Mouse (Mus musculus) adrenal gland, adult 8-10 months (tissue): ENCODE results near the gene Dusp23. TPM values are rescaled to one million over a fixed set of nuclear protein-coding genes. Genes with fewer than 3 reads are reported as not detected.
A peak's percentile ranks its signal among the peaks of the same experiment; 100 is the strongest.

Source experiments
- DNase-seq: peaks from one replicate; pipeline ENCODE4 v3.0.0; 2022
- total RNA-seq, 4 experiments: library from RNA; stranded (reverse); gene quantifications; 2 replicates each; pipeline ENCODE4 v1.2.4; 2022

The Dusp23 gene
- total RNA-seq, result 1 to 10 TPM; 4.4 to 9.5 (median 4.8) TPM

DNA sequence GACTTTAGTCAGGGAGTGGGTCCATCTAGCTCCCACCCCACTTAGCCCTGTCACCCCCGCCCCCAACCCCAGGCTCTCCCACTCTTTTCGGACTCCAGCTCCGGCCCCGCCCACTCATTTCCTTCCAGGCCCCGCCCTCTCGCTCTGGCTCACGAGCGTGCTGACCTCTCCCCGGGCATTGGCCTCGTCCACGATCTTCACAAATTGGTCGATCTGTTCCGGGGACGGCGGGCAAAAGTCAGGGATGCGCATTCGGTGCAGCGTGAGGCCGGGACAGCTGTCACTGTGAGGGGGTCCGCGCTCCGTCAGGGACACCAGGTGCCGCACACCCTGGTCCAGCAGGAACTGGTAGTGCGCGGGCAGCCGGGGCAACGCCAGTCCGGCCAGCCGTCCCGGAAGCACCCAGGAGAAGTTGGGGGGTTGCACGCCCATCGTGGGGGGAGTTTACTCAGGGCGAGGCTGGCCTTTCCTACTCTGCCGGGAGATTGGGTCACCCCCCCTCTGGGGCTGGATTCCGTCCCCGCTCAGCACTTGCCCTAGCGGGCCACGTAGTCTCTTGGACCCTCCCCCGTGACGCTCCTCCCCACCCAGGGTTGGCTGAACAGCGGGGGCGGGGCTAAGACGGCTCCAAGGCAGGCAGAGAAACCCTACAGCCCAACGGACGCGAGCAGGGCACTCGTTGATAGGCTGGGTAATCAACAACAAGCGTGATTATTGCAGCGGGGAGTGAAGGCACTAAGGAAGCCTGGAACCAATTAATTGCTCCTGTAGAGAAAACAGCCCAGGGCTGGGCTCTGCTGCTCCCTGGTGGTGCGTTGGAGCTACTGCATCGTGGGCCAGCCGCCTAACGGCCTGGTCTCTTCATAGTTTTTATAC, at the start of gene Dusp23:
TSS of gene Dusp23 (minus strand) at position 512 of the 876 bp plus-strand sequence.
- DNase-seq, result peak; percentile 97

DNA sequence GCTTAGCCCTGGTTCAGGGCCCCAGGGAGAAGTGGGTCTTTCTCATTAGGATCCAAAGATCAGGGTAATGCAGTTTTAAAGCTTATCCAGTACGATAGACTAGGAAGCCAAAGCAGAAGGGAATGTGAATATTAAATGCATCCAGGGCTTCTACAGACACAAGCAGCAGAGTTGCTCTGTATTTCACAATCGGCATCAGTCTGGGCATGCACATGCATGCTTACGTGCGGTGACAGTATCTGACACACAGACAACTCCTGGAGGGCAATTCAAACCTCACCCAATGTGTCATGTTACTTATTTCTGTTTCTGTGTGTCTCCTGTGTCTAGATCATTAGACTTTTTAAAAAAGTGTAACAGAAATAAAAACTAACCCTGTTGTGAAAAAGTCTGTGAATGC, 48.0 kb upstream of the Dusp23 start:
- DNase-seq, result no peak

DNA sequence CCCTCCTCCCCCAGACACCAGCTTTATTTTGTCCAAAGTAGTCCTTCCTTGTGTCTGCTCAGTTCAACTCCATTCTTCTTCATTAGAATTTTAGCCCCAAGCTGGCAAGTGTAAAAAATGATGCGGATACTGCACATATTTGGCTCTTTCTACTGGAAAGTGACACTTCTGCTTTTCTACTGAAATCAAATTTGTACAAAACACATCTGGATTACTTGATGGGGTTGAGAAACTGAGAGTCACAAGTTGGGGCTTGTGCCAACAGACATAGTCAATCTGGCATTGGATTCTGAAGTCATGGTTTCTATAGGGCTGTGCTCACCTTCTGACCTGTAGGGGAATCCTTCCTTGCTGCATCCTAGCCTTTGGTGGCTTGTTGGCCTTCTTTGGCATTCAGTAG, 38.0 kb upstream of the Dusp23 start:
- no peak for DNase-seq

DNA sequence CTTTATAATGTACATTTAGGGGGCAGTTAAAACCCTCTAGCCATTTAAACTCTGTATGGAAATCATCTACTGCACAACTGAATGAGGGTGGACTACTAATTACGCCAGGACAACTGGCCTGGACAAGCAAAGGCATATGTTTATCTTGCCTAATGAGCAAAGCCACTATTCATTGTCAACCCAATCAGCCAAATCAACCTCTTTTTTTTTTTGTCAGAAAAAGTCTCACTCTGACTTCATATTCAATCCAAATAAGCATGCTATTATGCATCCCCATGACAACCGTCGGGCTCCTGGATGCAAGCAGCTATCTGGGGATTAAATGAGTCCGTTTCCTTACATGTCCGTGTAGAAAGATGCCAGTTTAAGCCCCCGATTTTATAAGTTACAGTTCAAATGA, 34.8 kb upstream of the Dusp23 start:
- no peak for DNase-seq

DNA sequence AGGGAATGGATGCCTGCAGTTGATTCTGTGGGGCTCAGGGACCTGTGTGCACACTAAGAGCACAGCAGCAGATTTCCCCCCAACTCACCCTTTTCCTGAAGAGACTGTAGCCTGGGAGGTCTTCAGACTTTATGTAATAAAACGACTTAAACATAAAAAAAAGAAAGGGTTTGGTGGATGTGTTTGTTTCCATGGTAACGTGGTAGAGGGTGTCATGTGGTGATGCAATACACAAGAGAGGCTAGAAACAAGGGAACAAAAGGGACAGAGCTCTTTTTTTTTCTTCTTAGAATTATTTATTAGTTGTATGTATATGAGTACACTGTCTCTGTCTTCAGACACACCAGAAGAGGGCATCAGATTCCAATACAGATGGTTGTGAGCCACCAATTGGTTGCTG, 32.7 kb upstream of the Dusp23 start:
- no peak for DNase-seq

DNA sequence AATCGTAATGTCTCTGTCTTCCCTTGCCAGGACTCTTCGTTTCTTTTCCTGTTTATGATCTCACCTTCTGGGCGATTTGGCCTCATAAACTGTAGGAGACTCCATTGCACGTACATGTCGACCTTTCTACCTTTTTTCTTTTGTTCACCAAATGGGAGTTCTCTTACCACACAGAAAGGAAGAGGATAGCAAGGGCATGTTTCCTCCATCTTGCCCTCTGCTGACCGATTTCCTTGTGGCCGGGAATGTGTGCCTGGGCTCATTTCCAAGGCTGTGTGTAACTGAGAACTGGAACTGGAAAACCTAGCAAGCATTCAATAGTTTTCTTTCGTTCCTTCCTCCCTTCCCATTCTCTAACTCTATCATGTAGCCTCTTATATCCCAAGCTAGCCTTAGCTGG, 26.9 kb upstream of the Dusp23 start:
- DNase-seq, result no peak

DNA sequence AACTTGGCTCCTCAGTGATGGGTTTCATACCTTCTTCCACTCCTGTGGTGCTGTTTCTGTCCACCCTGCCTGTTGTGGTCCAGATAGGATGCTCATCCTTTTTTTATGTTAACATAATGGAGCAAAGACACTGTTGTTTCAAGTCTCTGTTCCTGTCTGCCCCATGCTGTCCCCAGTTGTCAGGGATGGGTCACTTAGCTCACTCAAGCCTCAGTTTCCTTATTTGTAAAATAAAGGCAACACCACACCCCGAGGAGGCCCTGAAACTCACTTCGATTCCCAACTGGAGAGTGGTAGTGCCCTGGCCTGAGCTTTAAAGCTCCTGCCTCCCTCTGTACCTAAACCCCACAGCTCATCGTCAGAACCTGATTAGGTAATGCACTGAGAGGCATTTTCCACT, 24.5 kb upstream of the Dusp23 start:
- DNase-seq, result no peak

DNA sequence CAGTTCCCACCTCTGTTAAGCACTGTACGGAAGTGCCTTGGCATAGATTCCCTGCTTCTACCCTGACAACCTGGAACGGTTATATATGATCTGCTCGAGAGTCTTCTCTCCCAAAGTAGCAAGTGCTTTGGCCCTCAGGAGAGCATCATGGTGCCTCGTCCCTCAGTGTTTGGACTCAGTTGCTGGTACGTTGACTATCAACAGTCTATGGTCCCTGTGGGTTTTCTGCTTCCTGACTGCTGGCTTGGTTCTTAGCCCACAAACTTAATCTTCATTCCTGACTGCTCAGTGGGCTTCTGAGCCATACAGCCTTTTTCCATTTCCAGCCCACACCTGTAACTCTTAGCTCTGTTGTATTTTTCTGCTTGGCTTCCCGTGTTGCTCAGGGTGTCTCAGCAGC, 21.1 kb upstream of the Dusp23 start:
- DNase-seq, result no peak

DNA sequence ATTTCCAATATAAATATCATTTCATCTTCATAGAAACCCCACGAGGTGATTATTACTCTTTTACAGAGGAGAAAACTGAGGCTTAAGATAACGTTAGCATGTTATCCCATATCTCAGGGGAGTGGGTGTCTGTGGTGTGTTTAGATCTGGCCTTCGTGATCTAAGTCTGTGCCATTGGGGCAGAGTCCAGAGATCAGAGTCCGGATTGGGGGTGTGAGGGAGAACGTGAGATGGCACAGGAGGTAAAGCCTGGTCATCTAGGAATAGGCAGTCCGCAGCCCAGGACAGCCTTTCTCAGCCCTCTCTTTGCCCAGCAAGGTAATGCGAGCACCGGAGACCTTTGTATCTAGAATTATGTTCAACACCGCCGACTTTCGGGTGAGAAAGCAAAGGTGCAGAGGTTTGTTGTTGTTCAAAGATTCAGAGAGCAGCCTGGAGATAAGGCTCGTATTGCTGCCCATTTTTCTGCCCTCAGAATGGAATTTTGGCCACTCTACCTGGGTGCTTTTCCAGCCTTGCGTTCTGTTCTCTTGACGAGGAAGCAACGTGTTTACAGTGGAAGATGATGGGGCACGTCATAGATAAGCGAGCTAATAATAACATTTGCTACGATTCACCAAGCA, 19.4 kb upstream of the Dusp23 start:
- no peak for DNase-seq

DNA sequence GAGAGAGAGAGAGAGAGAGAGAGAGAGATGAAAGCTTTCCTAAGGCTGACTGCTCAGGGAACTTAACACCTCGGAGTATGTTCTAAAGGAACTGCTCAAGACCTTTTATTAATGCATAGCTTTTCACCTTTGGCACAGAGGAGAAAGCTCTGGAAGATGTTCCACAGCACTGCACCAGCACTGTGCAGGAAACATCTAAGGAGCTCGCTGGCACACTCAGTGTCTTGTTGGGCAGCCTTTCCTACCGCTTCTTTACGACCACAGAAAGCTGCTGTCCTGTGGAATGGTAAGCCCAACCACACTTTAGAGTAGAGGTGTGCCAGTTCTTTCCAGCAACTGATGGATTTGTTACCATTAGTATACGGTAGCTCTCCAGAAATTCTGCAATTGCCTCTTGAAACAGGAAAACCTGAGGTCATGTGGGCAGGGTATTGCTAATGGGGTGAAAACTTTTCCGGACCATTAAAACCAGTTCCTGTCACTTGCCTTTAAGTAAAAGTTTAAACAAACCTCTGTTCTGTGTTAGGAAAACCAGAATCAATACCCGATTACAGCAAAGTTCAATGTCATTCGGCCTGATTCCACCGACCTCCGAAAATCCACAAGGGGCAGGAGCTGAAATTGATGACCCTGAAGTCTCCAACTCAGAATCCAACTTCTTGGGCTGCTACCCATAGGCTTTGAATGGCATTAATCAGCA, 18.7 kb upstream of the Dusp23 start:
- DNase-seq, result no peak

DNA sequence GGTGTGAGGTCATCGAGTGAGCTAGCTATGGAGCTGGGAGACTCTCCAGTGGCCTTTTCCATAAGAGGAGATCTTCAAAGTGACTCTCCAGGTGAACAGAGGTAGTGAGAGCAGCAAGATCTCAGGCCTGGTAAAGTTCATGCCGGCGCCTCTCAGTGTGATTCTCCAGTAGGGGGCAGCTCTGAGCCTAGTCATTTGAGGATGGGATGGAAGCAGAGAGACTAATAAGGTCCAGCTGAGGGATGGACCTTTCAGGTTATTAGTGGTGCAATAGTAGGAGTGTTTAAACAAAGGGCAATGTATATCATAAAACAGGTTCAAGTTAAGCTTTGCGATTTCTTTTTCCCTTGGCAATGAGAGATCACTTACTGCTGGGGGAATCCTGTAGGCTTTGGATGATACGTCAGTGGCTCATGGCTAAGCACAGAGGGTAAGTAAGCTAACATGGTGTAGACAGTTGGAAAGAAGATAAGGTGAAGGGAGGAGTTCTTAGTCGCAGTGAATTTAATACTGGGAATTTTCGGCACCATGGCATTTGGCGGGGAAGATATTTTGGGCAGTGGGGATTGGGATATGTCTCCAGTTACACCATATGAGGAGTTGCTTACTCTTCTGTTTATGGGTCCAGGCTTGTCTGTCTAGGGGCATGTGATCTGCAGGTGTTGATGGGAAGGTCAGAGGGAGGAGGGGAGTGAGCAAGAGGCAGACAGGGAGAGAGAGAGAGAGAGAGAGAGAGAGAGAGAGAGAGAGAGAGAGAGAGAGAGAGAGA, 17.9 kb upstream of the Dusp23 start:
- no peak for DNase-seq

DNA sequence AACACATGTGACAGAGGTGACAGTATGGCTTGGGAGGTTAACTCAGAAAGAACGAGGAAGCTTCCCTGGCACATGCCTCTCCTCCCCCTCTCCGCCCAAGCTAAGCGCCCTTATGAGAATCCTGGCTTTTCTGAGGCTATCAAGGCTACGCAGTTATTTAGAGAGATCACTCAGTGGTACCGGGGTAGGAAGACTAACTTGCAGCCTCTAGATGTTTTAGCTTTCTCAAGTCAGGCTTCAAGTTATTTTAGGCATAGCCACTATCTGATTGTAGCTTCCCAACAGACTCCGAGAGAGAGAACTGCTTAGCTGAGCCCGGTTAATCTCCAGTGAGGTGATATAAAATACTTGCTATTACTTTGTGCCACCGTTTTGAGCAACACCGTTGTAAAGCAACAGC, 16.6 kb upstream of the Dusp23 start:
- no peak for DNase-seq

DNA sequence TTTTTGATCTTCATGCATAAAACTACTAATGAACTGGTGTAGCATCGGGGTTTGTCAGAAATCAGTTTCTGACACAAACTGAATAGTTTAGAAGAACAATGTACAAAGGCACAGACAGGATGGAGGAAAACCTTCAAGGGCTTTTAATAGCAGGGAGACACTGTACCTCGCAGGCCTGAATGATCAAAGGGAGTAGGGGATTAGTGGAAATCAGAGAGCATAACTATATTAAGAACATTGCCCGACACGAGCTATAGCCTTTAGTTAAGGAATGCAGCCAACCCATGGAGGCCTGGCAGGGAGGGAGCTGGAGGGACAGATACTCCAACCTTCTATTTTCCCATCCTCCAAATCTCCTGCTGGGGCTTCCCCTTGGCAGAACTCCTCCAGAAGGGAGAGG, 14.5 kb upstream of the Dusp23 start:
- DNase-seq, result no peak

DNA sequence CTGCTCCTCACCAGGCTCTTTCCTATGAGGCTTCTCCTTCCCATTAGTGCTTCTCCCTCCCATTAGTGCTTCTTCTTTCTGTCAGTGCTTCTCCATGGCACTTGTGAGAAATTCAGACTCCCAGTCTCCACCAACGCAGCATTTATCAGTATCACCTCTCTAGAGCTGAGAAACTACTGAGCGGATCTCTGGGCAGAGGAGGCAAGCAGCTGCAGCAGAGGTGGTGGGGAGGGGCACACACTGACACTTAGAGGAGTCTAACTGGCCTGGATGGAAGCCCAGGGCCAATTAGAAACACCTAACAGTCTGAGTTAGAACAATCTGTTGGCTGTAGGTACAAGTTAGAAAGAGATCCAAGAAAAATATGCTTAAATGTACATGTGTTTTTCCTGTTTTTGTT, 6.0 kb upstream of the Dusp23 start:
- DNase-seq, result no peak

DNA sequence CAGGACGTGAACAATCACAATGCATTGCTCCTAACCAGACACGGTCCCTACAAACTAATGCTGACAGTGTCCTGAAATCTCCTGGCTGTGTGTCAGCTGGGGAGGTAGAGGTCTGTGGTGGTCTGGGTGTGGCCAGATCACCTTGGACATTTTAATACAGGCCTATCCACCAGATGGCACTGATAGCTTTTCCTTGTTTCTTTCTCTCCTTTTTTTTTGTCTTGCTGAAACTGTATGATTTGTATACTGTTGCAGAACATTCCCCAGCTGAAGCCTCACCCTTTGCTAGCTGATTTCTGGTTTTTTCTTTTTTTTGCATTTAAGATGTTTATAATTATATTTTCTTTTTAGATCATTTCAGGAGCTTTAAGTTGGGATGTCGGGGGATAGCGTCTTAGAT, 5.0 kb upstream of the Dusp23 start:
- DNase-seq, result no peak

DNA sequence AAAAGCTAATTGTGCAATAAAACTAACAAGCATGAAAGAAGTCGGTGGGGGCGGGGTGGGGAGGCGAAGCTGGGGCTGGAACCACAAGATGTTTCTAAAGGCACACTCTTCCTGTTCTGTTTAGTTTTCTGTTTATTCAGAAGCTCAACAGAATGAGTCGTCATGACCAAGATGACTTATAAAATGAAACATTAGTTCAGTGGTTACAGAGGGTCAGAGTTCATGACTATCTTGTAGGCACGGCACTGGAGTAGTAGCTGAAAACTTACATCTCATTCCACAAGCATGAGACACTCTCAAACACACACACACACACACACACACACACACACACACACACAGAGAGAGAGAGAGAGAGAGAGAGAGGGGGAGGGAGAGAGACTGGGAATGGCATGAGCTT, 3.5 kb upstream of the Dusp23 start:
- no peak for DNase-seq

DNA sequence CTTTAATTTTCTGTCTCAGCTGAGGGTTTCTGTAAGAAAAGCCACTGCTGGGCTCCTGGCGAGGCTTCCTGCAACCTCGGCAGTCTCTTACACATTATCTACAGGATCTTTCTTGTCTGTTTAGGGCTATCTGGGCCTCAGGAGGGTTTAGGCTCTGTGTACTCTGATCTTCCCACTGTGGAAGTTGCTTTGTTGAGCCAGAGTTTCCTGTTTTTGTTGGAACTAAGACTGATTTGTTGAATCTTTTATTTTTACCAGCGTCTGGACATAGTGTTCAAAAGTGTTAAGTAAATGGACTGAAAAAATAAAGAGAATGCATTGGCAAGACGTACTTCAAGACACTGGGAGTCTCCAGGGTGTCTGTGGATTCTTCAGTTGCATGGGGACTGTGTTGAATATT, 2.5 kb upstream of the Dusp23 start:
- DNase-seq, result no peak

DNA sequence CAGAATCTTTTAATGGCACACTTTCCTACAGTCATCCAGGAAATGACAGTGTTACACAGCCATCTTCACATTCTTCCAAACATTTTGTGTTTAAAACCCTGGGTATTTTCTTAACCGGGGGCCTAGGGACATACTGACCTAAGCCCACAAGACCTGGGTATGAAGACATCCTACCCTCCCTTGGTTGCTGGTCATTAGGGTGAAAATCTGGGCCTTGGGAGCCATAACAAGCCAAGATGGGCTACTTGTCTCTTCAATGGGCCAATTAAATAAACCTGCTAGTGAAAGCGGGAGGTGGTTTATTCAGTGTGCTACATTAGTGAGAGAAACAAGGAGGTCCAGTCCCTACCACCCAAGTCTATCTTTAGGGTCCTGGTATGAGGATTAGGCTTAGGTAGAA, 1.4 kb upstream of the Dusp23 start:
- no peak for DNase-seq

DNA sequence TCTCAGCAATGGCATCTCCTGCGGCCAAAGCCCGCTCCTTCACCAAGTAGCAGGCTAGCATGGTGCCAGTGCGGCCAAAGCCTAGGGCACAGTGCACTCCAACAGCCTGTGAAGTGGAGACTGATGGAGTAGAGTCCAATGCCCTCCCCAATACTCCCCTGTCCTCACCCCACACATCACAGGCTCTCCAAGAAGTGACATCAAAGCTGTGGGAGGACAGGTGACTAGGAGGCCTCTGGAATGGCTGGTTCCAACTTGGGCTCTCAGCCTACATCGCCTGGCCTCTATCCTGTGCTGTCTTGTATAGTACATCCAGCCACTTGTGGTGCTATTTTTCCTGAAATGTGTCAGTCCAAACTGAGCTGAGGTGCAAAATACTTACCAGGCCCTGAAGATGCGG, 1.0 kb downstream of the Dusp23 start:
- DNase-seq, result no peak

DNA sequence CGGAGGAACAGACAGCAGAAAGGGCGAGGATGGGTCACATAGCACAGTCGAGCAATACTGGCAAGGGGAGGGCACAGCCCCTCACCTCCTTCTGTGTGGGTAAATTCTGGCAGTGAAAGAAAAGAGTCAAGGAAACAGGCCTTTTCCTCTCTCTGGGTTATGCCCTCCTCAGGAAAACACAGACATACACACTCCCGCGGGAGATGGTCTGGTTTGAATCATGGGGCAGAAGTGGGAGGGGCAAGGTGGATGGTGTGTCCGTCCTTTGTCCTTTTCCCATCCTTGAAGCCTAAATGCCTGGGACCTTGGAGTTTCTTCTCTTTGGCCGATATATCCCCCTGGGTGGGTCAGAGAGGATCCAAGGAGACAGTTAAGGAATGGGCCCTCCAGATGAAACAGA, 2.9 kb downstream of the Dusp23 start:
- no peak for DNase-seq

DNA sequence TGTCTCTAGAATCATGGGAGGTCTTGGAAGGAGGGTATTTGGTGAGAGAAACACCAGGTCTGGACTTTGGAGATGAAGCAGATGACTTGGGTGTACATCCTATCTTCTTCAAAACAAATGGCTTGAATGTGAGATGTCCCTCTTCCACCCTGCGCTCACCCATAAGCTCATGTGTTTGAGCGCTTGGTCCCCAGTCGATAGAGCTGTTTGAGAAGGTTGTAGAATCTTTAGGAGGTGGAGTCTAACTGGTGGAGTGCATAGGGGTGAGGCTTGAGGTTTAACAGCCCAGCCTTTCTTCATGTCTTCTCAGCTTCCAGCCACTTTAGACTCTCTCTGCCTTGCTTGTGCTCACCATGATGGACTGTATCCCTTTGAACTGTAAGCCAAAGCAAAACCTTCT, 6.5 kb downstream of the Dusp23 start:
- DNase-seq, result no peak

DNA sequence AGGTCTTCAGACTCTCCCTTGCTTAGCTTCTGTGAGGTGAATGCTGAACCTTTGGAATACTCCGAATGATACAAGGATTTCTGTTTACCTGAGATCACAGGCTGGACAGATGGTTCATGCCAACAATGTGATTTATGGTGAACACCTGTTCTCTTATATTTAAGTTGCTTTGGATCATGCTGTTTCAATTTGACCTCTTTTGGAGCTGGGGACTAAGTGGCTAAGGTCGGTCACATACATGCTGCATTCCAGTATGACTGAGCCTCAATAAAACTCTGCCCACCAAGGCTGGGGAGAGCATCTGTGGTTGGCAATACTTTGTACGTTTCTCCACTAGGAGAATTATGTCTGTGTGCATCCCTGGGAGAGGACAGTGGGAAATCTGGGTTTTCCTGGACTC, 8.7 kb downstream of the Dusp23 start:
- no peak for DNase-seq

DNA sequence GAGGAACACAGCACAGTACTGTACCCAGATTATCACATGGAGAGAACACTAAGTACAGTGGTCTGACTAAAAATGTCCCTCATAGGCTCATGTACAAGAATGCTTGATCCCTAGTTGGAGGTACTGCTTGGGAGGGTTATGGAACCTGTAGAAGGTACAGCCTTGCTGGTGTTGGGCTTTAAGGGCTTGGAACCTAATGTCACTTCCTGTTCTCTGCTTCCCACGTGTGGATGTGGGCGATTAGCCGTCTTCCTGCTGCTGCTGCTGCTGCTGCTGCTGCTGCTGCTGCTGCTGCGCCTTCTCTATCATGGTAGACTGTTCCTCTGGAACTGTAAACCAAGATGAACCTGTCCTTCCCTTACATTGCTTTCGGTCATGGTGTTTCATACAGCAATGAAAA, 9.2 kb downstream of the Dusp23 start:
- DNase-seq, result no peak
